Mouse (Mus musculus) embryo, embryonic 10.5 days (tissue): ENCODE measurements around the gene Cycs.
"Not testable (repeated sequence)": the region's sequence is repeated elsewhere in the genome, so short reads cannot be mapped to it uniquely, and the experiment has no call there.

Experiments
- DNase-seq: peaks from one replicate; pipeline ENCODE4 v3.0.0-alpha.2; 2015; ENCODE audit warnings: low spot score

Gene Cycs

GRCm38 (mm10) chr6:50566141-50566996 is at the start of gene Cycs:
TSS of gene Cycs (minus strand) at chr6:50566538.
- peak; percentile 99 for DNase-seq

DNA sequence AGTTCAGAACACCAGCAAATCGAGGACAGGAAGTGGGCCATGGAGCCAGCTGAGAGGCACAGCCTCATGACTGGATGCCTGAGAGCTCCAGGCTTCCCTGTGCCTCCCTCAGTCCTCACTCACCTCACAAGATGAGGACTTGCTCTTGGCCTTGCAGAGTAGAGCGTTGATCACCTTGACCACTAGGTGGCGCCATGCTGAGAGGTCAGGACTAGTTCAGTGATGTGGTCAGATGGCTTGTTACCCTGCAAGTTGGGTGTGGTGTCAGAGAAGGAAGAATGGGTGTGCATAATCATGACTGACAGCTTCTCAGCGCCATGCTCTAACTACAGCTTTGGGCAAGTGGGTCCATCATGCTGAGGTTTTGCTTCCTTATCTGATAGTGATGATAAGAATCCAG is 35.3 kb upstream of the Cycs start:
- DNase-seq, result peak; percentile 72

- DNase-seq, result no peak
Observed at GRCm38 (mm10) chr6:50598560-50598959, 32.2 kb upstream of the Cycs start.

GRCm38 (mm10) chr6:50596301-50597211 is 30.2 kb upstream of the Cycs start, which contains the start of gene 4921507P07Rik:
TSS of gene 4921507P07Rik (minus strand) at chr6:50596632.
- peak; percentile 97 for DNase-seq

DNA sequence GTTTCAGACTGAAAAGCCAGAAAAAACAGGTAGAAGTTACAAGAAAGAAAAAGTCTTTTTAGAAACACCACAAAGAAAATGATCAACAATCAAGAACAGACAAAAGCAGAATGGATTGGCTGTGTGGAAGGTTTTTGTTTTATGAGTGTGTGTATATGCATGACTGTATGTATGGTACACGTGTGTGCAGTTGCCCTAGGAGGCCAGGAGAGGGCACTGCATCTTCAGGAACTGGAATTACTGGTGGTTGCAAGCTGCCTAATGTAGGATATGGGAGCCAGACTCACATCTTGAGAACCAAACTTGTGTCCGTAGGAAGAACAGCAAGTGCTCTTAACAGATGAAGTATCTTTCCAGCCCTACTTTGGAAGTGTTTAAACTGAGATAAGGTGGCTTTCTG is 28.0 kb upstream of the Cycs start:
- DNase-seq, result no peak

GRCm38 (mm10) chr6:50593334-50593845 is 27.1 kb upstream of the Cycs start:
- no peak for DNase-seq

DNA sequence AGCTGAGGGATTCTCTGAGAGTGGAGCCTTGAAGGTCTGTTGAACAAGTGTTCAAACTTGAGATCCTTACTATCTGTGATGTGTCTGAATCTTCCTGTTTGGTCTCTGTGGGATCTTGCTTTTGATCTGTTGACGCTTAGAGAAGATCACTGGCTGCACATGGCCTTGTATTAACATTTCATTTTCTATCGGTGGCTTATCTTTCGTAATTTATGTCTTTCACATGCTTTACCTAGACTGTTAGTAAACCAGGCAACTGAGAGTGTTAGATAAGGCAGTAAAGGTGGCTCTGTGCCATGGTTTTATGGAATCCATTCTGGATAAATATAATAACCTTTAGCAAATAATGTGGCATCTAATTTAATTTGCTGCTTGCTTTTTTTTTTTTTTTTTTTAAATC is 23.9 kb upstream of the Cycs start:
- DNase-seq, result no peak

GRCm38 (mm10) chr6:50588251-50588650 is 21.9 kb upstream of the Cycs start:
- peak; percentile 93 for DNase-seq

DNA sequence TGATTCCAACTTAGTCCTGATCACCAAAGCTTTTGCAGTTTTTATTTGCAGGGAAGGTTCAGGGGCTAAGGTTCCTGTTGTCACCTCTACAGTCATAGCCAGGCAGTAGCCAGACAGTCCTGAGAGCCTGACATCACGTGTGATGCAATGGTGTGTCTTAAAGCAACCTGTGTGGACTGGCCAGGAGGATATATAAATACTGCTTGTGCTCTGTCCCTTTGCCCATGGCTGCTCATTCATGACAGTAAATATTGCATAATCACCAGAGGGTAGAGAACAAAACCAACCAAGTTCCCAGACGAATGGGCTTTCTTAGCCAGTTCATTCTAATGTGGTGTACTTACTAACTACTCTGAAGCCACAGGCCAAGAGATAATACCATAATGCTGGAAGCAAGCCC is 21.1 kb upstream of the Cycs start:
- DNase-seq, result no peak

GRCm38 (mm10) chr6:50586316-50586715 is 20.0 kb upstream of the Cycs start:
- DNase-seq, result peak; percentile 42

DNA sequence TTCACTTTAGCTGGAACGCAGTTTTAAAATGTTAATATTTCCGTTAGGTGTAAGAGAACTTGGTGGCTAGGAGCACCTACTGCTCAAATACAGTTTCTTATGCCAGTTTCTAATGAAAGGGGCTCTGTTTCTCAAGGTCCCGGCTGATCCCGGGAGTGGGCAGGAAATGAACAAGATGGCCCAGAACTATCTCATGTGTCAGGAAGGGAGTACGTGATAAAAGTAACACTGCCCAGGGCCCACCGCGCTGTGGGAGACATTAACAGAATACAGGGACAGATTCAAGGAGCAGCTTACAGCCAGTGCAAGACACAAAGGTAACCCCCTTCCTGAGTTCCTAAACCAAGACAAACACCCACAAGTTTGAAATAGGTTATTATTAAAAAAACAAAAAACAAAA is 19.4 kb upstream of the Cycs start:
- DNase-seq, result no peak

GRCm38 (mm10) chr6:50571661-50572060 is 5.3 kb upstream of the Cycs start:
- DNase-seq, result no peak

- DNase-seq, result no peak
Observed at GRCm38 (mm10) chr6:50566997-50567255, 588 bp upstream of the Cycs start.

GRCm38 (mm10) chr6:50563651-50564050 is 2.7 kb downstream of the Cycs start:
- no peak for DNase-seq

GRCm38 (mm10) chr6:50562421-50562820 is 3.9 kb downstream of the Cycs start:
- DNase-seq, result no peak

GRCm38 (mm10) chr6:50560776-50561175 is 5.6 kb downstream of the Cycs start:
- no peak for DNase-seq

DNA sequence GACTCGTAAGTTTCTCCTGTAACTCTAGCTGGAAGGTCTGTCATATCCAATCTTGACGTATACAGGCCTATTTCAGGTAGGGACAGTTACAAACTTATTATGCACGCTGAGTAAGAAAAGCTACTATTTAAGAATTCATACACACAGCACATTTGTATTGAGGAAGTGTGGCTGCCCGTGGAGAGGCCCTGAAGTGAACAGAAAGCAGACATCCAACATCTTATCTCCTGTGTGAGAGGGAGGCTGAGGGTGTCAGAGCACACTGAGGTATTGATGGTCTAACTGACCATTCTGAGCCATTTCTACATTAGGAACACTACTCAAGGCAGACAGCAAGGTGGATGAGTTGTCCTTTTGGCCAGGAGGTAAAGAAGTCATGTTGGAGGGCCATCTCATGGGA is 7.5 kb downstream of the Cycs start:
- no peak for DNase-seq

DNA sequence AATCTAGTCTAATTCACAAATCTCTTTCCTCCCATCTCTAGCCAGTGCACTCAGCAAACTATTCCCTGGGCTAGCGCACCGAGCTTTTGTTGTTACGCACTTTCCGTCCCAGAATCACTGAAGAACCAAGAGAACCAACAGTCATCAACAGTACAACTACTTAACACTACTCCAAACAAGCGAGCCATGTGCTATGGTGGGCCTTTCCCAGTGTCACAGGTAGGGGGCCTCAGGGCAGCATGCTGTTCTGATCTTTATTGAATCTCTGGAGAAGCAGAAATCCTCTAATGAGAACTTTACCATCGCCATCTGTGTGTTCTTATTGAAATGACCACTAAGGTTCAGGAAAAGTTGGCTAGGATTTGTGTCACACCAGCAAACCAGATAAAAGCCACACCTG is 8.8 kb downstream of the Cycs start:
- no peak for DNase-seq

DNA sequence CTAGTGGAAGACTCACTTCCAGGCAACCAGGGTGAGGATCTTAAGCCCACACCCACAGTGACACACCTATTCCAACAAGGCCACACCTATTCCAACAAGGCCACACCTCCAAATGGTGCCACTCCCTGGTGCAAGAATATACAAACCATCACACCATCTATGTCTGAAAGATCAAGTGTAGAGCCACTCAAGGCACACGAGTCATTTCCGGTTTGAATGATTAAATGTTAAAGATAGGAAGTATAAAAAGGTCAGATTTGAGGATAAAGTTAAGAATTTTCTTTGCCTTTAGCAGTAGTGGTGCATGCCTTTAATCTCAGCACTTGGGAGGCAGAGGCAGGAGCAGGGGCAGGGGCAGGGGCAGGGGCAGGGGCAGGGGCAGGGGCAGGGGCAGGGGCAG is 12.1 kb downstream of the Cycs start:
- DNase-seq, result not testable (repeated sequence)

DNA sequence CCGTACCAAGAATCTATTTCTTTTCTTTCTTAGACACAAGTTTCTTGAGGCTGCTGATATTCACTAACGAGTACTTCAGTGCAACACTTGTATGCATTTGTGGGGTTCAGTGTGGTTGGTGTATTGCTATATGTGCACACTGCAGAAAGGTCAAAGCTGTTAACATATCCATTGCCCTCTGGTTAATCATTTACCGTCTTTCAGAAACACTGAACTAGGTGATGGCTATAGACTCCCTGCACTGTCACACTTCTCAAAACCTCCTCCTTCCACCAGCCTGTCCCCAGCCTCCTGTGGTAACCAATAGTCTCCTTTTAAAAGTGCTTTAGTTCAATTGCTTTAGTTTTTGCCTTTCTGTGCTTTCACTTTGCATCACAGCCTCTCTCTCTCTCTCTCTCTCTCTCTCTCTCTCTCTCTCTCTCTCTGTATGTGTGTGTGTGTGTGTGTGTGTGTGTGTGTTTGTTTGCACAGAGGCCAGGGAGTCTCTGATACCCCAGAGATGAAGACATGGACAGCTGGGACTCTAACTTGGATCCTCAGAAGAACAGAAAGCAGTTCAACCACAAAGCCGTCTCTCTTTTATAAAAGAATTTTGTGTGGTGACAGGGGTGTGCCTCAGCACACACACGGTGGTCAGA is 13.3 kb downstream of the Cycs start:
- DNase-seq, result no peak

GRCm38 (mm10) chr6:50549791-50550190 is 16.5 kb downstream of the Cycs start:
- no peak for DNase-seq

GRCm38 (mm10) chr6:50549051-50549450 is 17.3 kb downstream of the Cycs start:
- DNase-seq, result no peak
